Mouse (Mus musculus) T-helper 17 cell (primary cell): Measurements from ENCODE around the gene 4933434E20Rik.

ENCODE experiments used
- in situ Hi-C, 2 experiments: fragments of 300-600 bp; cut with MboI, MseI; formaldehyde crosslinking; loops; 1 replicate in 1 of 2; 2 replicates in 1 of 2; pipeline ENCODE4 v1.15.1; 2025; ENCODE audit warnings: high pct_unique_total_duplicates in 2 of 2

4933434E20Rik gene

DNA sequence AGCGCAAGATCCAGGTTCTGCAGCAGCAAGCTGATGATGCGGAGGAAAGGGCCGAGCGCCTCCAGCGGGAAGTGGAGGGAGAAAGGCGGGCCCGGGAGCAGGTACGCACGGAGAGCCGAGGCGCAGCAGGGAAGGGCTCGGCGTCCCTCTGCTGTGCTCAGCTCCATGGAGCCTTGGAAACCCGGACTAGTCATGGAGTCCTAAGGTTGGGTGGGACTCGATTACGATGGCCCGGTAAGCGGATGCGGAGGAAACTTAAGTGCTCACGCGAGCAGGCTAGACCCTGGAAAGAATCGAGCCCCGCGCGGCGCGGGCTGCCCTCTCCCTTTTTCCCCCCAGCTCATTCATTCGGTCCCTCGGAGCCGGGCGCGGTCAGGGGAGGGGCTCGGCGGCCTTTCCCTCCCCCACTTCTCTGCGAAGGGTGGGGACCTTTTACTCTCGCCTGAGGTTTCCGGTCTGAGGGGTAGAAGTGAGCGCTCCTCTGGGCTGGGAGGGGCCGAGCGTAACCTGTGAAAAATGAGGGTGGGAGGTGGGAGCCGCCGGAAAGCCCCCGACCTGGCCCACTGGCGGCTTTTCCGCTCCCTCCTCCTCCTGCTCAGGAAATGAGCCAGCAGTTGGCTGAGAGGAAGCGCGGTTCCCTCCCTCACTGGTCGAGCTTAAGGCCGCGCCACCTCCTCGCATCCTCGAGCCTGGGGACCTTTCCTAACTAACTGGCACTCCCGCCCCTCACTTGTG lies 28.5 kb downstream of the 4933434E20Rik start:
- in situ Hi-C loops = loop anchor here in 1 of 2 experiments (5.0 kb wide), 1 partner anchor 83 kb away; the partner anchor contains the start of gene Hax1

DNA sequence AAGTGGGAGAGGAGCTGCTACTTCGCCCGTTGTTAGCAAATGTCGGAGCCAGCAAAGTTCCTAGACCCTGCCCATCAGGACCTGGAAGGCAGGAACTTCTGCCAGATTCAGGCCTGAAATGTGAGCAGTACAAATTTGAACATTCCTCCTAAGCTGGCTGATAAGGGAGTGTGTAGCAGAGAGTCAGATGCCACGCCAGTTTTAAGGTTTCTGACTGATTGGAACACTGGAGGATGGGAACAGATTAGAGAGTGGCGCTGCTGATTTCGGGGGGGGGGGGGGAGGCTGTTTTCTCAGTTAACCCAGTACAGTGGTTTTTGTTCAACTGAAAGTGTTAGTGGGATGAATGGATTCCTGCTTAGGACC lies 29.0 kb downstream of the 4933434E20Rik start:
- in situ Hi-C loops = no loop called here

DNA sequence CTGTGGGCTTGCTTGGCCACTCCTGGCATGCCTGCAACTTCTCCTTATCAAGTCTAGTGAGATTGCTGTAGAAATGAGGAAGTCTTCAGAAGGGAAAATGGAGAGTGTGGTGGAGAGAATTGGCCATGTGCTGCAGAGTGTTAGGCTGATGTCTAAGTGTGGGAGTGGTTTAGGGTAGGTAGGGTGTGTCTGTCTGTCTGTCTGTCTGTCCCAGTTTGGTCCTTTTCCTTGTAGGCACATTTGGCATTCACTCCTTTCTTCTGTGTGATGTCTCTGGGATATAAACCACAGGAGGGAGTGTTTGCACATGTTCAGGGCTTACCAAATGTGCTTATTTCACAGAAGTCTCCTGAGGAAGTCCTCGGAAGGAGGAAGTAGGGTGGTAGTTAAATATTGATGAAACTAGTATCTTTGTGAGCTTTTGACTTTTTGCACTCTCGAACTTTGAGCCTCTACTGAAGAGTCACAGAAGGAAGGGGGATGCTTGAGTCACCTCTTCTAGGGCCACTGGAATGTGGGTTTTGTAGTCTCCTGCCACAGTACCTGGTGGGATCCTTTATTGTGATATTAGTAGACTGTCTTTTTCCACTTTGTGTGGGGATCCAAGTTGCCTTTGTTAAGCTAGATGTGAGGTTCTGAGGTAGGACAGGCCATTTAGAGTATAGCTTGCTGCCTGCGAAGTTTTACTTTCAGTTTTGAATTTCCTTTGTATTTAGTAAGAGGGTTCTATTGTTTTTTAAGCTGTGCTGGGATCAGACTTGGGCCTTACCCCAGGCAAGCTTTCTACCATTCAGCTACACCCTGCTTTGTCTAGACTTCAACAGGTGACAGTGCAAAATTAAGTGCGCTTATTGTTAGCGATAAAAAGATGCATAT lies 30.2 kb downstream of the 4933434E20Rik start:
- in situ Hi-C loops = no loop called here

DNA sequence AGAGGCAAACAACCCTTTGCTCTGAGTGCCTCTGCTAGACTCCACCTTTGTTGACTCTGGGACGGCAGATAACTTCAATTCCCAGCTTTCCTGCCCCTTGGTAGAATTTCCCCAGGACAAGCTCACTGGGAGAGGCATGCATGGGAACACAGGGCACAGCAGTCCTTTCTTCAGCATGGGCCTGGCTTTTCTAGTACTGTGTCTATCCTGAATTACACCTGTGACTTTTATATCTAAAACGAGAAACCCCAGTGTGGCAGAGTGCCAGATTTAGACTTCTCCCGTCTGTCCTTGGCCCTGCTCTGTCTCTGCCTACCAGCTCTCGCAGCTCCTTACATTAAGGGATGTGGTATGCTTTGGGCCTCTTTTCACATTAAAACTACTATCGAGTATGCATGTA lies 31.6 kb downstream of the 4933434E20Rik start:
- in situ Hi-C loops = no loop called here

DNA sequence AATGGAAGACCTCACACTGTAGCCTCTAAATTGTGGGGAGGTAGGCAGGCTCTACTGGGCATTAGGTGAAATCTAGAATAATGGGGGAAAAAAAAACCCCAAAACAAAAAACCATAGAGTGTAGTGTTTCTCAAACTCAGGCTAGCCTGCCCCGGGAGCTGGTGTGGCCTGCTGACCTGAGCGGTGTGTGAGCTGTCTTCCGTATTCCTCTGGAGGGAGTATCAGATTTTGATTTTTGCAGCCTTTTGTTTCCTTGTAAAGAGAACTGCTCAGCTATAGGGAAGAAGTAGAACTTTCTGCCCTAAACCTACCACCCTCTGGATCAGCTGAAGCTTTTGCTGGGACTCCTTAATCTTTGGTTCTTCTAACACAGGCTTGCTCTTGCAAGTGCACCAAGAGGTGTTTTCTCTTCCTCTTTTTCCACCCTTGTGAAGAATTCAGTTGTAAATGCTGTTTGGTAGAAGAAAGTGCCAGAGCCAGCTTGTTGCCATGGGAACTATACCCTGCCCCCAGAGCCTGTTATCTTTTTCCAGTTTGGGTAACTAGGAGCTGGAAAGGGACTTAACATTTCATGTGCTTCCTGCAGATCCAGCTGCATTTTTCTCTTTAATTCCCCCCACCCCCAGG lies 32.4 kb downstream of the 4933434E20Rik start:
- in situ Hi-C loops = no loop called here

DNA sequence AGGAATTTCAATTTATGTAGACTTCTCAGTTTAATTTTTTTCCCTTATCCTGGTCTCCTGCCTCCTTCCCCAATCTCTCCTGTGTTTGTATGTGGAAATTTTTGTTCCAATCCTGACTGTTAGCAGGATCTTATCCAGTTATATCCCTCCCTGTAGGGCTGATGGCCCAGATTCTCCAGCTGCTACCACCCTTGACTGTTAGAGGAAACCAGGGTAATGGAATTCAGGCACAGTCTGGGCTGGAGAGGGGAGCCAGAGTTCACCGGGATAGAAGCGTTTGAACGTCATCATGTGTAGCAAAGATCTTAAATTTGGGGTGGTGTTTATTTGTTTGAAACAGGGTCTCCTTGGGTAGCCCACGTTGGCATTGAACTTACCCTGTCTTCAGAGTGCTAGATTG lies 33.4 kb downstream of the 4933434E20Rik start:
- in situ Hi-C loops = no loop called here

DNA sequence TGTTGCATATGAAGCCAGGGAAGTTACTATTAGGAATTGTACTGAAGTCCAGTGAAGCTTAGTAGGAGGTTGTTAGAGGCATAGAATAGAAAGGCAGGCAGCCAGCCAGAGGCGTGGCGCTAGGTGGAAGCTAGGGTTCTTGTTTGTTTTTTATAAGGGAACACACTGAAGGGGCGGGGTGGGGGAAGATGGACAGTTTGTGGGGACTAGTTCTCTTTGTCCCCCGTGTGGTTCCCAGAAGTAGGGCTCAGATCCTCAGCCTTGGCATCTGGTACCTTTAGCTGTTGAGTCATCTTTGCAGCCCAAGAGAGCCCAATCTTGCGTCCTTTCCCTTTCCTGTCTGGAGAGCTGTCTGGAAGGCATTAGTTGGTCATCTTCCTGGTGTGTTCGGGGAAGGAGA lies 33.8 kb downstream of the 4933434E20Rik start:
- in situ Hi-C loops = no loop called here

DNA sequence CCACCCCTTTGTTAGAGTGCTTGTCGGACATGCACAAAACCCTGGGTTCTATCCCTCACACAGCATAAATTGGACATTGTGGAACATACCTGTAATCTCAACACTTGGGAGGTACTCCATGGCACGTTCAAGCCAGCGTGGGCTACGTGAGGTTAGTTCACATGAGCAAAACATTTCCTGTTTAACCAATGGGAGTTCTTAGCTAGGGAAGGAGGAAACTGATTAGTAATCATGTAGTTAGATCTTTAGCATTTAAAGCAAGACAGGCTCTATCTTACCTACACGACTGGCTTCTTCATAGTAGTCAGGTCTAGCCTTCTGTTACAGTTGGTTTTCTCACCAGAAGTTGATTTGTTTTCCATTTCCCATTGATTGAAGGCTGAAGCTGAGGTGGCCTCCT lies 34.6 kb downstream of the 4933434E20Rik start:
- in situ Hi-C loops = no loop called here

DNA sequence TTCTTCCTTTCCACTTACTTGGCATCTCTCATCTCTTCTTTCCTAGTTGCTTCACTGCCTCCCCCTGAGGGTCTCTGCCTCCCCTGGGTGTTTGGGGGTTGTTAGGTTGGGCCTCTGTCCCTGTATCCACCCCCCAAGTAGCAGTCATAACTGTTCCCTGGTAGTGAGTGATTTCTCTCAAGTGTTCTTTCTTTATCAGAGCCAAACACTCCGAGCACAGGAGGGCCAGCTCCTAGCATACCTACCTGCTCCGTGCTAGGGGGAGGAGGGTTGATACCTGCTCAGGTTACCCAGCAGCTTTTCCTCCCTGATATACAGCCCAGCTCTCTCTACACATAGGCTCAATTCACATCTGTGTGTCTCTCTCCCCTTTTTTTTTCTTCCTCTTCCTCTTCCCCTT lies 37.2 kb downstream of the 4933434E20Rik start:
- in situ Hi-C loops = no loop called here

DNA sequence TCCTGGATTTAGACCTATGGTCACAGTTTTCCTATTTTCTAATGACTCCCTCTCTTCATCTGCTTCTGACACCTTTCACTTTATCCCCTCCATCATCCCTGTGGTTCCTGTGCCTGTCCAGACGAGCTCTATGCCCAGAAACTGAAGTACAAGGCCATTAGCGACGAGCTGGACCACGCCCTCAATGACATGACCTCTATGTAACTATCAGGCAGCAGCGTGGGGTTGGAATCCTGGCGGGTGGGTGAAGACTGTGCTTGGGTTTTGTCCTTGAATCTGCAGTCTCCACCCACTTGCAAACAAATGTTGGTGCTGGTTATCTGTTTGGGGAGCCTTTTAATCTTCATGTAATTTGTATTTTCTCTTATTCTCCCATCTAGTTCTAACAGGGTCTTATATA lies 39.5 kb downstream of the 4933434E20Rik start:
- in situ Hi-C loops = no loop called here

DNA sequence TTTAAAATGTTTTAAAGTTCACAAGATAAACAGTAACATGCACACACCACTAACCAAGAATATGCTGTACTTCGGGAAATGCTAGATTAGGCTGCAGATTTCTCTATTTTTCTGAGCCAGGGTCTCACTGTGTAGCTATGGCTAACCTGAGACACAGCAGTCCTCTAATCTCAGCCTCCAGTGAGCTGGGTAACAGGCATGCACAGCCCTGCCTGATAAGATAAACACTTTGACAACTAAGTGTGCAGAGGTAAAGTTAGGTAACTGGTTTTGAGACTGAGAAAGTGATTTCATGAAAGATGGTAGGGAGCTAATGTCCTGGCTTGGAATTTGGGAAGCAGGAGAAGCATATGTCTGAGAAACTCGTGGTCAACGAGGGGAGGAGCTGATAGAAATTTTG lies 43.0 kb downstream of the 4933434E20Rik start:
- in situ Hi-C loops = no loop called here

DNA sequence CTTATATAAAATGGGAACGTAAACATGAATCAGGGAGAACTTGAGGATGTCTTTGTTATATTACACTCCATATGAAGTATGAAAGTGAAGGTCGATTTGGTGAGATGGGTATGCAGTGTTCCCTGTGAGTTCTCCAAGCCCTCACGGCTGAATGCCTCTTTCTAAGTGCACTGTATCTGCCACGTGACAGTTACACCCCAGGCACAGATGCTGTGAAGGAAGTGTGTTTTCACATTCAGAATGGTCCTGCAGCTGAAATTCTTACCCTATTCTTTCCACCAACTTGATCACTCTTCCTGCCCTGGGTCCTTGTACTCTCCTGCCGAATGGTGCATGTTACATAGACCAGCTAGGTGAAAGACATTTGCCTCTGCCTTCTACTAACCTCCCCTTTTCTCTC lies 46.5 kb downstream of the 4933434E20Rik start:
- in situ Hi-C loops = no loop called here

DNA sequence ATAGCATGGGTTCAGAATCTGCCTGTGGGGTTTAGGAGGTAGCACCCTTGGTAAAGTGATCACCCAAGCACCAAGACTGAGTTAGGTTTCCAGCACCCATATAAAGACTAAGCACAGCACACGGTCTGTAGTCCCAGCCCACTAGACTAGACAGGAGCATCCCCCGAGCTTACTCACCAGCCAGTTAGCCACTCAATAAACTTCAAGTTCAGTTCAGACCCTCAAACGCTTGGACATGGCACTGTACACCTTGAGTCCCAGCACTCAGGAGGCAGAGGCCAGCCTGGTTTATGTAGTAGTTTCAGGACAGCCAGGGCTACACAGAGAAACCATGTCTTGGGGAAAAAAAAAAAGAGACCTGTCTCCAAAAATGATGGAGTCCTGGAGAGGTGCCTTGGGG lies 49.6 kb downstream of the 4933434E20Rik start:
- in situ Hi-C loops = no loop called here

DNA sequence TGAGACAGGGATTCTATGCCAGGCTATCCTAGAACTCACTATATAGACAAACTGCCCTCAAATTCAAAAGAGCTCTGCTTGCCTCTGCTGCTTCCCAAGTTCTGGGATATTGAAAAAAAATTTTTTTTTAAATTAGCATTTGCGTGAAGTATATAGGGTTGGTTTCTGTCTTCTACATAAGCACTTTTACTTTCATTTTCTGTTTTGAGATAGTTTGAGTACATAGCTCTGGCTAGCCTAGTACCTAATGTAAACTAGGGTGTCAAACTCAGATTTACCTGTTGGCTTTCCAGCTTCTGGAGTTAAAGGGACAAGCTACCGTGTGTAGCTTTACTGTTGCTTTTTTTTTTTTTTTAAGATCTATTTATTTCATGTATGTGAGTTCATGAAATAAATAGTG lies 50.2 kb downstream of the 4933434E20Rik start:
- in situ Hi-C loops = no loop called here

DNA sequence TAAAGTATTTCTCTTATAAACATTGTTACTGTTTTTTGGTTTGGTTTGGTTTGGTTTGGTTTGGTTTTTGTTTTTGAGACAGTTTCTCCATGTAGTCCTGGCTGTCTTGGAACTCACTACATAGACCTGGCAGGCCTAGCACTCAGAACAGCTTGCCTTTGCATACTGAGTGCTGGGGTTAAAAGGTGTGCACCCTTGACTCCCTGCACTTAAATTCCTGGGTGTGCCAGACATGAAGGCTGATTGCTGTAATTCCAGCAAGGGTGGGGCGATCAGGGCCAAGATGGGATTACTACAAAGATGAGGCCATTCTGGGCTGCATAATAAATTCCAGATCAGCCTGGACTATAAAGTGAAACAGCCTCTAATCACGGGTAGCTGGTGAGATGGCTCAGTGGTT lies 50.8 kb downstream of the 4933434E20Rik start:
- in situ Hi-C loops = no loop called here

DNA sequence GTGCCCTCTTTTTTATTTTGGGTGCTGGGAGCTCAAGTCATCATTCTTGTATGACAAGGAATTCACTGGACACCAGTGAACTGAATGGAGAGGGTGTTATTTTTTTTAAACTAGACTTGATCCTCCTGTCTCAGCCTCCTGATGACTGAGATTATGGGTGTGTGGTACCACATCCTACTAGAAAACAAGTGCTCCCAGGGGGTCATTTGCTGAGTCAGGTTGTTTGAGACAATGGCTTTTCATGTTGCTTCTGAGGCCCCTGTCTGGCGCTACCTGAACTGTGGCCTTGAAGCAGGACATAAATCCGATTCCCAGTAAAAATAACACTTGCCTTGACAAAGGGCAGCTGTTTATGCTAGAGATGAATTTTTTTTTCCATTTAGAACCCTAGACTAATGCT lies 51.7 kb downstream of the 4933434E20Rik start:
- in situ Hi-C loops = no loop called here

DNA sequence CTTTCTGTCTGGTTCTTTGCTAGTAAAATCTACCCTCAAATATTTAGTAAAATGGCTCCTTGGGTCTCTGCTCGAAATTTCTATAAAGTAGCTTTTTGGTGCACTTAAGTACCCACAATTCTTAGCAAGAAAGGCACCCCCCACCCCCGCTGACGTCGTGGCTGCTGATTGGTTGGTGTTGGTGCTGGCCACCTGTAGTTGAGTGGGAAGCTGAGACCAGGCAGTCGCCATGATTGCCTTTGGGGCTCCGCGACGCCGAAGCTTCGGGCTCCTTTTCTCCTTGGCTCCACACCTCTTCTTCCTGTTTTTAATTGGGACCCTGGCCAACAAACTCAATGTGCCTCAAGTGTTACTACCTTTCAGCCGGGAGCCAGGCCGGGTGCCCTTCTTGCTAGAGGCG lies 52.5 kb downstream of the 4933434E20Rik start, which contains the start of gene Nup210l:
Gene Nup210l (plus strand): TSS at position 195 of the 400 bp plus-strand sequence.
- in situ Hi-C loops = no loop called here

DNA sequence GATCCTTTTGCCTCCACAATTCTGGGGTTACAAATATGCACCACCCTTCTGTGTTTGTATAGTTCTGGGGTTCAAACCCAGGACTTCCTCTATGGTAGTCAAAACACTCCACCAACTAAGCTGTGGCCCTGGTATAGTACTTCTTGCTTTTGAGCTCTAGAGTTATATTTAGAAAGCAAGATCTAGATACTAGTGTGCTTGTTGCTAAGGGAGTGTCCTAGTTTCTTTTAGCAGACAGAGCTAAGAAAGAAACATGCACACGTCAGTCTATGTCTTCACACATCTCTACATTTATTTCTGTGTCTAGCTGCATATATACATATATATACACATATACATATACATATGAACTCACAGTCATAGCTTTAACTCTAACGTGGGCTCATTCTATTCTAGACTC lies 60.3 kb downstream of the 4933434E20Rik start:
- in situ Hi-C loops = no loop called here

DNA sequence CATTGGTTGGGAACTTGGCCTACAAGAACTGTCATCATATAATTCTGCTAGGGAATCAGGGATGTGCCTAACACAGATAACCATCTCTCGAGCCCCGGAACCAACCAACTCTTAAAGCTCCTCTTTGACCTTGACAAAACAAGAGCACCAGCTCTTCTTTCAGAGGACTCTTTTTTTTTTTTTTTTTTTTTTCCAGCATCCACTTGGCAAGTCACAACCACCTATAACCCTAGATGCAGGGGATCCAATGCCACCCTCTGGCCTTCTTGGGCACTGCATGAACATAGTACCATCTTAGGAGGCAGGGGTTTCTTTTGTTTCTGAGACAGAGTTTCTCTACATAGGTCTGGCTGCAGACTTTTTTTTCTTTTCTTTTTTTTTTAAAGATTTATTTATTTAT lies 62.9 kb downstream of the 4933434E20Rik start:
- in situ Hi-C loops = no loop called here

DNA sequence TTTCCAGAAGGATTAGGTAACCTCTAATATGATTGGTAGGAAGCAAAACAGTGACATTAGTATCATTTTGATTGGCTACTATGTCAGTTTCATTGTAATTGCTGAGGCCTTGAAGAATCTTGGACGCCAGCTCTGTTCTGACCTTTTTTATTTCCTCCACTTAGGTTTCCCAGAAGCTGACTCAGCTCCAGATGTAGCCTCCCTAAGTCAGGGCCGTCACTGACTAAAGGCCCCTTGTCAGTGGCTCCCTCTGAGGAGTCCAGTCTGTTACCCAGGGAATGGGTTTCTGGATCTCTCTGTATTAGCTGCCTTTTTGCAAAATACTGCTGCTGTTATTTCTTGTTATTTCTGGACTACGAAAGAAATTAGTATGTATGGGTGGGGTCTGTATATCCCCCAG lies 64.1 kb downstream of the 4933434E20Rik start:
- in situ Hi-C loops = no loop called here
